Mouse (Mus musculus): ENCODE data around the gene Mapkap1. TPM values are rescaled to one million over a fixed set of nuclear protein-coding genes. Genes with fewer than 3 reads are reported as not detected.

Gene Mapkap1
- polyA plus RNA-seq, 1 experiment from 2014 or later = 91.1 TPM

DNA sequence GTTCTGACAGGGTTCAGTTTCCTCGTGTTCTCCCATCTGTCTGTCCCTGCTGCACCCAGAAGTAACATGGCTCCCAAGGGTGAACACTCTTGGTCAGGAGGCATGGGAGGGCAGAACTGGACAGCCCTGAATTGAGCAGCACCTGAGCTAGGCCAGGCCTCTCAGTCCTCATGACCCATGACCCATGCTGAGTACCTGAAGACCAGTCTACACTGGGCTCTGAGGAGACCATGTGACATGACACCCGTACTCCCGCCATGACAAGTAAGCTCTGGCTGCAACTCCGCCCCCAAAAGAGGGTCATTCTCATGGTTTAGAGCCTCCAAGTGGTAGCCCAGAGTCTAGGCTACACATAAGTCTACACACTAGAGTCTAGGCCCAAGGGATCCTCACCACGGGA lies 233.2 kb downstream of the Mapkap1 start:
- H3K27ac ChIP-seq (ENCODE audit: low read length) = no peak overlapping the region
- 0 out of 2 replicates have a peak, but pooled peaks have one; percentile 16 for ATAC-seq (ENCODE audit: insufficient number of reproducible peaks, insufficient read depth, low FRiP score, low read depth)
- H3K36me3 ChIP-seq (ENCODE audit: control insufficient read depth, insufficient read depth, low read length) = no peaks in the 10 kb centered on the region
- no peak overlapping the region for H3K4me3 ChIP-seq (ENCODE audit: low read depth, low read length)
- H3K4me1 ChIP-seq (ENCODE audit: control insufficient read depth, insufficient read depth, low read length) = peaks cover 4% of the 10 kb centered on the region; the same call in 1 of the 2 replicates
- H3K4me2 ChIP-seq (replicated peaks; ENCODE audit: low read depth, low read length) = peak overlapping the region; percentile 96; the same call in 1 of the 2 replicates
- H3K9me3 ChIP-seq (ENCODE audit: control insufficient read depth, low read depth, low read length) = no peaks in the 10 kb centered on the region
- WGBS = 60% methylated on average over 5 of the region's 5 CpGs
- H3K9ac ChIP-seq (replicated peaks; ENCODE audit: low read depth, low read length) = no peak overlapping the region
- H3K27me3 ChIP-seq (ENCODE audit: control insufficient read depth, insufficient read depth, low read length) = no peaks in the 10 kb centered on the region

DNA sequence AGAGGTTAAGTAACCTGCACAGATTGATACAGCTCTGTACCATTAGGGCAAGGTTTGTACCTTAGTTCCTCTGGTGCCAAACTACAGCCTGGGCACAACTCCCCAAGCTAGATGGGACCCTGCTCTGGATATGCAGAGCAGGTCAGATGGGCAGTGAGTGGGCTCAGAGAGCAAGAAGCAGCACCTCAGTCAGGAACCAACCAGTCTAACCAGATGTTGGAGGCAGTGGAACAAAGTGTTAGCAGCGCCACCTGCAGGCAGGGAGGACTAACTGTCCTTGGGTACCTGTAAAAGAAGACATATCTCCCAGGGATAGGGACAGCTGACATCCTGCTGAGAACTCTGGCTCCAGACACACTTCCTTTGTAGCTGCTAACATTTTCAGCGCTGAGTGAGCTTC lies 235.8 kb downstream of the Mapkap1 start:
- H3K27ac ChIP-seq (ENCODE audit: low read length) = no peak overlapping the region
- no peak for ATAC-seq (ENCODE audit: insufficient number of reproducible peaks, insufficient read depth, low FRiP score, low read depth)
- no peaks in the 10 kb centered on the region for H3K36me3 ChIP-seq (ENCODE audit: control insufficient read depth, insufficient read depth, low read length)
- no peak overlapping the region for H3K4me2 ChIP-seq (replicated peaks; ENCODE audit: low read depth, low read length)
- H3K9me3 ChIP-seq (ENCODE audit: control insufficient read depth, low read depth, low read length) = no peaks in the 10 kb centered on the region
- H3K27me3 ChIP-seq (ENCODE audit: control insufficient read depth, insufficient read depth, low read length) = no peaks in the 10 kb centered on the region
- H3K9ac ChIP-seq (replicated peaks; ENCODE audit: low read depth, low read length) = no peak overlapping the region
- H3K4me3 ChIP-seq (ENCODE audit: low read depth, low read length) = no peak overlapping the region
- 39% methylated on average over 2 of the region's 2 CpGs for WGBS
- H3K4me1 ChIP-seq (ENCODE audit: control insufficient read depth, insufficient read depth, low read length) = peaks cover 4% of the 10 kb centered on the region; the same call in 1 of the 2 replicates

DNA sequence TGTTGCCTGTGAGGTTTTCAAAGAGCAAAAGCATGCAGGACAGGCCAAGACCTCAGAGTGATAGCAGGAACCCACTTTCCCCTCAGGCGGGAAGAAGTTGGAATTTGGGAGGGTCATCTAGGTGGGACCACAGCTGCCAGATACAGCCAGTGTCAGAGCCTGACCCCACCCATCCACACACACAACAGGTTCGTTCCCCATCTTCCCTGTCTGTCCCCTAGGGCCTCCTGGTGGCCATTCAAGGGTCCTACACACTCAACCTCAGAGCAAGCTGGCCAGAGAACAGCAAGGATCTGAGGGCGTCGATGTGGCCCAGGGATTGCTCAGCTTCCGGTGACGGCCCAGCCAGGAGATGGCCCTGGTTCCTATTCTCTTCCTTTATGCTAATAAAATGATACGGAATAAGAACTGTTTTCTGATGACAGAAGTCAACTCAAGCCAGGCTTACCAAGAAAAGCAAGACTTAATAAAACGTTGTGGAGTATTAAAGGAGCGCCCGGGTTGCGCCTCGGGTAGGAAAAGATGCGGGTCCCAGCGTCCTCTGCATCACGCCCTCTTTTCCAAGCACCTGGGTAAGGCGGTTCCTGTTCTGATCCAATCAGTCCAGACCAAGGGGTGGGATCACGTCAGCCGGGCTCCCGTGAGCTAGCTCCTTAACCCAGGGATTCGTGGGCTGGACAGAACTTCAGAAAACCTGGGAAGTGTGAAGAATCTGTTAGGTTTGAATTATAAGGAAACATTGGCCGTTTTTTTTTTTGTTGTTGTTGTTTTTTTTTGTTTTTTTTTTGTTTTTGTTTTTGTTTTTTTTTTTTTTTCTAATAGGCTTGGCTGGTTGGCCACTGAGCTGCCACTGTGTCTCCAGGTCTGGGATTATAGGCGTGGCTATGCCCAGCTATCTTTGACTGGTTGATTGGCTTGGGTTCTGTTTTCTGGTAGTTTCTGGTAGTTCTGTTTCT lies 238.3 kb downstream of the Mapkap1 start:
- Histone ChIP-seq H3K4me2 (replicated peaks; ENCODE audit: low read depth, low read length) (no peak overlapping the region), H3K9me3 (ENCODE audit: control insufficient read depth, low read depth, low read length) (no peaks in the 10 kb centered on the region), H3K27me3 (ENCODE audit: control insufficient read depth, insufficient read depth, low read length) (no peaks in the 10 kb centered on the region), H3K4me1 (ENCODE audit: control insufficient read depth, insufficient read depth, low read length) (no peaks in the 10 kb centered on the region), H3K27ac (ENCODE audit: low read length) (no peak overlapping the region), H3K9ac (replicated peaks; ENCODE audit: low read depth, low read length) (no peak overlapping the region), H3K36me3 (ENCODE audit: control insufficient read depth, insufficient read depth, low read length) (no peaks in the 10 kb centered on the region), H3K4me3 (ENCODE audit: low read depth, low read length) (no peak overlapping the region)
- WGBS = 41% methylated on average over 22 of the region's 22 CpGs
- ATAC-seq (ENCODE audit: insufficient number of reproducible peaks, insufficient read depth, low FRiP score, low read depth) = no peak

DNA sequence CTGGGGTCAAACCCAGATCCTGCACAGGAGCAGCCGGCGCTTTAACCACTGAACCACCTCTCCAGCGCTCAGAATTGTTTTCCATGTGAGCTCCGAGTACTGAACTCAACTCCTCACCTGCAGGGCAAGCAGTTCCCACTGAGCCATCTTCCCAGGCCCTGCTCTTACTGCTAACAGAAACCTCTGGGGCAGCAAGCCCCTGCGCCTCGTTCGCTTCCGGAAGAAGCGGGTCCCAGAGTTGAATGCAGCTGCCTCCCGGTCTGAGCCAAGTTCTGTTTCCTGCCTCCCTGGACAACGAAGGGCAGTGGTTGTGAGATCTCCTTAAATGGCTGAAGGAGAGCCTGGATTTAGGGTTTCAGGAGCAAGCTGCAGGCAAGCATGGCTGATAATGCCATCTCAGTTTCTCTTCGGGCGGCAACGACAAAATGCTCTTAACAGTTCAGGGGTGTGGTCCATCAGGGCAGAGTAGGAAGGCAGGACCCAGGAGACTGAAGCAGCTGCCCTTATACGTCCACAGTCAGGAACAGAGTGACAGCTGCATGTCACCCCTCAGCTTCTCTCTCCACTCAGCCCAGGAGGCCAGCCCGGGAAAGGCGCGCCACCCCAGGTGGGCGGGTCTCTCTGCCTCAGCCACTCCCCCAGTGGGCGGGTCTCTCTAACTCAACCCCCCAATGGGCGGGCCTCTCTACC lies 239.4 kb downstream of the Mapkap1 start:
- WGBS = 9% methylated on average over 21 of the region's 21 CpGs
- peak; percentile 94; the same call in 1 of the 2 replicates for ATAC-seq (ENCODE audit: insufficient number of reproducible peaks, insufficient read depth, low FRiP score, low read depth)
- Histone ChIP-seq H3K27me3 (ENCODE audit: control insufficient read depth, insufficient read depth, low read length) (no peaks in the 10 kb centered on the region), H3K4me3 (ENCODE audit: low read depth, low read length) (peak overlapping the region; percentile 37), H3K9me3 (ENCODE audit: control insufficient read depth, low read depth, low read length) (no peaks in the 10 kb centered on the region), H3K4me2 (replicated peaks; ENCODE audit: low read depth, low read length) (peak overlapping the region; percentile 65), H3K27ac (ENCODE audit: low read length) (no peak overlapping the region), H3K4me1 (ENCODE audit: control insufficient read depth, insufficient read depth, low read length) (no peaks in the 10 kb centered on the region), H3K9ac (replicated peaks; ENCODE audit: low read depth, low read length) (peak overlapping the region; percentile 25; the same call in 1 of the 2 replicates), H3K36me3 (ENCODE audit: control insufficient read depth, insufficient read depth, low read length) (no peaks in the 10 kb centered on the region)

DNA sequence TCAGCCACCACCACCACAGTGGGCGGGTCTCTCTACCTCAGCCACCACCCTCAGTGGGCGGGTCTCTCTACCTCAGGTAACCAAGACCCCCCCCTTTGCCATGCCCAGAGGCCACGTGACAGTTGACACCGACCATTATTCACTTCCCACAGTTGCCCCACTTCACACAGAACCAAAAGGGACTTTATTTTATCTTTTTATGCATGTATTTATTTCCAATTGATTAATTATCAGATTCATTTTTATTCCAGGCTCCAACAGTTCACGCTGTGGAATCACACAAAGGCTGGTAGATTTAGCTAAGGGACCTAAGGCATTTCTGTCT lies 239.9 kb downstream of the Mapkap1 start:
- Histone ChIP-seq H3K4me2 (replicated peaks; ENCODE audit: low read depth, low read length) (peak overlapping the region; percentile 65), H3K4me3 (ENCODE audit: low read depth, low read length) (peak overlapping the region; percentile 37), H3K27me3 (ENCODE audit: control insufficient read depth, insufficient read depth, low read length) (no peaks in the 10 kb centered on the region), H3K9ac (replicated peaks; ENCODE audit: low read depth, low read length) (0 out of 2 replicates have a peak overlapping the region, but pooled peaks have one; percentile 25), H3K9me3 (ENCODE audit: control insufficient read depth, low read depth, low read length) (no peaks in the 10 kb centered on the region), H3K27ac (ENCODE audit: low read length) (no peak overlapping the region), H3K36me3 (ENCODE audit: control insufficient read depth, insufficient read depth, low read length) (no peaks in the 10 kb centered on the region), H3K4me1 (ENCODE audit: control insufficient read depth, insufficient read depth, low read length) (no peaks in the 10 kb centered on the region)
- ATAC-seq (ENCODE audit: insufficient number of reproducible peaks, insufficient read depth, low FRiP score, low read depth) = no peak; the same call in 1 of the 2 replicates
- 7% methylated on average over 5 of the region's 5 CpGs for WGBS

DNA sequence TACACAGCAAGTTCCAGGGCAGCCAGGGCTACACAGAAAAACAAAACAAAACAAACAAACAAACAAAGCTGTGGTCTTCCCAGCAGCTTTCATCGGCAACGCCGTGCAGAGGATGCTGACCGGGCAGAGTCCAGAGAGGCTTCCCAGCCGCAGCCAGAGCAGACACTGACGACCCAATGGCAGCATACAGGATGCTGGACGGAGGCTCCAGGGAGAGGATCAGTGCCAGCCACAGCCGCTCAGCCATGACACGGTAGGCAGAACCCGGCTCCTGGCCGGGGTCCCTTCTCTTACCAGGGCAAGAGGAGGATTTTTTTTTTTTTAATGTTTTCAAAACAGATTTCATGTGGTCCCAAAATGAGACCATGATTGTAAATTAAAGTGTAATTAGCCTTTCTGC lies 240.8 kb downstream of the Mapkap1 start:
- Histone ChIP-seq H3K4me3 (ENCODE audit: low read depth, low read length) (no peak overlapping the region), H3K36me3 (ENCODE audit: control insufficient read depth, insufficient read depth, low read length) (no peaks in the 10 kb centered on the region), H3K4me2 (replicated peaks; ENCODE audit: low read depth, low read length) (no peak overlapping the region), H3K27me3 (ENCODE audit: control insufficient read depth, insufficient read depth, low read length) (no peaks in the 10 kb centered on the region), H3K27ac (ENCODE audit: low read length) (no peak overlapping the region), H3K9ac (replicated peaks; ENCODE audit: low read depth, low read length) (no peak overlapping the region), H3K4me1 (ENCODE audit: control insufficient read depth, insufficient read depth, low read length) (no peaks in the 10 kb centered on the region), H3K9me3 (ENCODE audit: control insufficient read depth, low read depth, low read length) (no peaks in the 10 kb centered on the region)
- WGBS = 79% methylated on average over 11 of the region's 11 CpGs
- no peak for ATAC-seq (ENCODE audit: insufficient number of reproducible peaks, insufficient read depth, low FRiP score, low read depth)

DNA sequence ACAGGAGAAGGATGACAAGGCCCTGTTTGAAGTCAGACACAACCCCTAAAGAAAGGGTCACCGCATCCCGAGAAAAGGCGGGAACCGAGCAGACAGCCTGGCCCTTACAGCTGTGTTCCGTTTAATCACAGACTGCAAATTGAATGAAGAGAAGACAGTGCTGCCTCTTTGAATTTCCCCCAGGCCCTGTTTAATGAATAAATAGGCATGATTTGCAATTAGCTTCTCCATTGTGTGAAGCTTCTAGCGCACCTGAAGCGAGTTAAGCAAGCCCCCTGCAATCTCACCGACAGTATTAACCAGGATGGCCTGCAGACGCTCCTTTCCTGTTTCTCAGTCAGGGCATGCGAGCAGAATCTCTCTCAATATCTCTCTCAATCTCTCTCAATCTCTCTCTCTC lies 261.2 kb downstream of the Mapkap1 start:
- no peaks in the 10 kb centered on the region for H3K36me3 ChIP-seq (ENCODE audit: control insufficient read depth, insufficient read depth, low read length)
- H3K27me3 ChIP-seq (ENCODE audit: control insufficient read depth, insufficient read depth, low read length) = no peaks in the 10 kb centered on the region
- H3K27ac ChIP-seq (ENCODE audit: low read length) = no peak overlapping the region
- H3K9me3 ChIP-seq (ENCODE audit: control insufficient read depth, low read depth, low read length) = no peaks in the 10 kb centered on the region
- no peak for ATAC-seq (ENCODE audit: insufficient number of reproducible peaks, insufficient read depth, low FRiP score, low read depth)
- H3K4me2 ChIP-seq (replicated peaks; ENCODE audit: low read depth, low read length) = no peak overlapping the region
- 0 out of 2 replicates have a peak, but pooled peaks cover 3% of the 10 kb centered on the region for H3K4me1 ChIP-seq (ENCODE audit: control insufficient read depth, insufficient read depth, low read length)
- 37% methylated on average over 10 of the region's 10 CpGs for WGBS
- no peak overlapping the region for H3K4me3 ChIP-seq (ENCODE audit: low read depth, low read length)
- no peak overlapping the region for H3K9ac ChIP-seq (replicated peaks; ENCODE audit: low read depth, low read length)

DNA sequence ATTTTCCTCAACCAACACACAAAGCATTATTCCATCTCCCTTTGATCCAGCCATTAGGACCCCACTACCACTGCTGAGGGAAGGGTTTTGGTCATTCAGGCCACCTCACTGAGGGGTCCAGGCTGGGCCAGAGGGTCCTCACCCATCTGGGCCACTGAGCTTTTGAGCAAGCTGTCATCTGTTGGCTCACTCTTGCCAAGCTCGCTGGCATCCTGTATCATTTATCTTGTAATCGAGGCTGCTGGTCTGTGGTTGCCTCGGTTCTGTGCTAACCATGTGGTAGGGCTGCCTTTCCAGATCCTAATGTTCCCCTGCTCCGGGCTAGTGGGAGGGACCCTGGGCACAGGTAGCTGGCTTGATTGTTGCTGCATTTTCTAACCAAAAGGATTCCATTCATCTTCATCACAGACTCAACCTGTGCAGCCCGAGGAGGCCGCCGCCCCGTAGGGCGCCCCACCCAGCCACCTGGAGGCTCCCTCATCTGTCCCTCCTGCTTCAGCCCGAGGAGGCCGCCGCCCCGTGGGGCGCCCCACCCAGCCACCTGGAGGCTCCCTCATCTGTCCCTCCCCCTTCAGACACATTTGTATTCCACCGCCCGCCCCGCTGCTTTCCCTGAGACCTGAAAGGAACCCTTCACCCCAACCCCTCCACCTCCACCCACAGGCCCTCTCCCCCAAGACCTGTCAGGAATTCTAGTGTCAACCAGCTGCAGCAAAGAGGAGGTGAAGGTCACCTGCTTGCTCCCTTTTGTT lies 262.0 kb downstream of the Mapkap1 start:
- H3K36me3 ChIP-seq (ENCODE audit: control insufficient read depth, insufficient read depth, low read length) = no peaks in the 10 kb centered on the region
- 28% methylated on average over 17 of the region's 17 CpGs for WGBS
- no peak overlapping the region for H3K9ac ChIP-seq (replicated peaks; ENCODE audit: low read depth, low read length)
- no peak overlapping the region for H3K4me2 ChIP-seq (replicated peaks; ENCODE audit: low read depth, low read length)
- H3K4me1 ChIP-seq (ENCODE audit: control insufficient read depth, insufficient read depth, low read length) = 0 out of 2 replicates have a peak, but pooled peaks cover 3% of the 10 kb centered on the region
- no peaks in the 10 kb centered on the region for H3K9me3 ChIP-seq (ENCODE audit: control insufficient read depth, low read depth, low read length)
- no peak overlapping the region for H3K27ac ChIP-seq (ENCODE audit: low read length)
- no peak overlapping the region for H3K4me3 ChIP-seq (ENCODE audit: low read depth, low read length)
- ATAC-seq (ENCODE audit: insufficient number of reproducible peaks, insufficient read depth, low FRiP score, low read depth) = no peak
- H3K27me3 ChIP-seq (ENCODE audit: control insufficient read depth, insufficient read depth, low read length) = no peaks in the 10 kb centered on the region
